Mouse (Mus musculus) kidney, embryonic 14.5 days (tissue): ENCODE measurements around the gene Mroh7. TPM values are rescaled to one million over a fixed set of nuclear protein-coding genes. Genes with fewer than 3 reads are reported as not detected.
A peak's percentile ranks its signal among the peaks of the same experiment; 100 is the strongest.

Experiments
- ATAC-seq: fragments of 200-750 bp; cut with Nextera tagmentation; 2 replicates; pipeline ENCODE4 v1.8.0; 2017; ENCODE audit warnings: moderate number of reproducible peaks, mild to moderate bottlenecking, moderate TSS enrichment, moderate library complexity; ENCODE audit not compliant: low FRiP score, low TSS enrichment
- H3K27ac ChIP-seq: fragments of 300-500 bp; sonication (generic); 2 replicates; pipeline ENCODE4 v1.5.1; 2014; ENCODE audit warnings: low read depth, mild to moderate bottlenecking, low read length, moderate library complexity, mixed read lengths
- H3K27me3 ChIP-seq: fragments of 300-500 bp; sonication (generic); 2 replicates; pipeline ENCODE4 v1.6.1; 2014; ENCODE audit warnings: mild to moderate bottlenecking, low read length; ENCODE audit not compliant: control insufficient read depth, insufficient read depth
- H3K36me3 ChIP-seq: fragments of 300-500 bp; sonication (generic); 2 replicates; pipeline ENCODE4 v1.6.1; 2014; ENCODE audit warnings: low read length, mixed read lengths; ENCODE audit not compliant: control insufficient read depth, insufficient read depth
- H3K4me1 ChIP-seq: fragments of 300-500 bp; sonication (generic); 2 replicates; pipeline ENCODE4 v1.6.1; 2014; ENCODE audit warnings: low read length, mixed read lengths; ENCODE audit not compliant: control insufficient read depth, insufficient read depth
- H3K4me2 ChIP-seq: fragments of 300-500 bp; sonication (generic); replicated peaks from 2 replicates; pipeline ENCODE4 v1.6.1; 2014; ENCODE audit warnings: low read depth, mild to moderate bottlenecking, low read length
- H3K4me3 ChIP-seq: fragments of 300-500 bp; sonication (generic); 2 replicates; pipeline ENCODE4 v1.5.1; 2014; ENCODE audit warnings: mild to moderate bottlenecking, low read length
- H3K9ac ChIP-seq: fragments of 300-500 bp; sonication (generic); 2 replicates; pipeline ENCODE4 v1.6.1; 2014; ENCODE audit warnings: low read depth, mild to moderate bottlenecking, low read length, moderate library complexity
- H3K9me3 ChIP-seq: fragments of 300-500 bp; sonication (generic); 2 replicates; pipeline ENCODE4 v1.6.1; 2016; ENCODE audit warnings: low read length; ENCODE audit not compliant: control insufficient read depth
- WGBS: fragments of 180-500 bp; shearing (Covaris S2); extraction: QIAGEN DNeasy Blood & Tissue Kit; methylation state at CpG from one replicate; pipeline ENCODE4 v1.1.7; 2014; 5-methylcytosine and 5-hydroxymethylcytosine counted together
- polyA plus RNA-seq: library from polyadenylated mRNA; unstranded; fragments of >200 nt; fragmentation: Nextera tagmentation; extraction: Ambion mirVana; gene quantifications from 2 replicates; pipeline ENCODE4 v1.2.1, GENCODE M21; 2014

The Mroh7 gene
- polyA plus RNA-seq, 1 experiment from 2014 or later: 0.47 TPM

DNA sequence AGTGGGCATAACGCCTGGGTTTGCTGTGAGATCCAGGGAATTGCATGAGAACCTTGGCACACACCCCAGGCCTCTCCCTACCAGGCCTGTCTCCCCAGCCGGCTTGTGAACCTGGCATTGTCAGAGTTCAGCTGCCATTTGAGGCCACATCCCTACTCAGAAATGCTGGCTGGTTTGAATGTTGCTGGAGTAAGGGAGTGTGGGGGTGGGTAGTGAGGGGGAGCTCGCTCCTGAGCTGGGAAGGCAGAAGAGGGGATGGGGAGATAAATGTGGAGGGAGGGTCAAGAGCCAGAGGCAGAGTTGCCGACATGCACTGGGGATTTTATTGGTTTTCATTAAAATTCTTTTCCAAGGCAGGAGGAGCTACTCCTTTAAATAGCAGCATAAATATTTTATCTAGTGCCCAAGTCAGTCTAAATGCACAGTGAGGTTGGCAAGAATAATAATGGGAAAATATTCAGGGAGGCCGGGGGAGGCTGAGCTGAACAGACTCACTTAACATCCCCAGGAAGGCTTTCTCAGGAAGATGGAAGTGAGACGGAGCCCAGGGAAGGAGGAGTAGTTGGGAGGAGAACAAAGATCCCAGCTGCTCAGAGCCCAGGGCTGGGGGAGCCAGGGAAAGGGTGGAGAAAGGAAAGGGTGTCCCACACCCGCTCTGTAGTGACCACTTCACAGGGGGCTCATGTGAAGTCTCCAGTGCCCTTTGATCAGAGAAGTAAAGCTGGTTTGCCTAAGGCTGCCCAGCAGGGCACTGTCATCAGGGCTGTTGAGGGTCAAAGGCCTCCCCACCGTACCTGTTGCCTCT is 97.2 kb downstream of the Mroh7 start:
- Histone ChIP-seq H3K4me2 (peak overlapping the region; percentile 10; the same call in 1 of the 2 replicates), H3K27ac (peak overlapping the region; percentile 91), H3K27me3 (no peaks in the 10 kb centered on the region), H3K4me3 (no peak overlapping the region), H3K9me3 (no peaks in the 10 kb centered on the region), H3K4me1 (peaks cover 26% of the 10 kb centered on the region), H3K36me3 (no peaks in the 10 kb centered on the region), H3K9ac (no peak overlapping the region; the same call in 1 of the 2 replicates)
- ATAC-seq: peak; percentile 73
- WGBS: 12% methylated on average over 8 of the region's 8 CpGs

DNA sequence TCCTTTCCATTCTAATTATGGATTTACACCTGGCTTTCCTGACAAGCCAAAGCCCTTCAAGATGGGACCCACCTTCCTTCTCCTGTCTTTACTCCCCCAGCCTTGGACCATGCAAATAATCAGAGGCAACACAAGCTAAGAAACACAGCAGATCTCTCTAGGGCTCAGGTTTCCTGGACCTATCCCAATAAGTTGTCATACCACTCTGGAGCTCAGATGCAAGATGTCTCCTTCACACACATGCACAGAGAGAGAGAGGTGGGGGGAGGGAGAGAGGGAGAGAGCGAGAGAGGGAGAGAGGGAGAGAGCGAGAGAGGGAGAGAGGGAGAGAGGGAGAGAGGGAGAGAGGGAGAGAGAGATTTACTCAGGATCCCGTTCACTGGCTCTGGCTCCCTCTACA is 98.4 kb downstream of the Mroh7 start:
- Histone ChIP-seq H3K4me1 (peaks cover 26% of the 10 kb centered on the region), H3K9ac (no peak overlapping the region), H3K9me3 (no peaks in the 10 kb centered on the region), H3K36me3 (no peaks in the 10 kb centered on the region), H3K27ac (peak overlapping the region; percentile 91; the same call in 1 of the 2 replicates), H3K4me2 (no peak overlapping the region), H3K27me3 (no peaks in the 10 kb centered on the region), H3K4me3 (no peak overlapping the region)
- WGBS: 11% methylated on average over 1 of the region's 3 CpGs
- ATAC-seq: no peak

Other genes with a start within 250 kb of the Mroh7 start
- 2.1 and 4.8 TPM in 2 replicates for gene Bsnd, start 238.6 kb downstream of the Mroh7 start, polyA plus RNA-seq
- gene Dhcr24, start 169.9 kb downstream of the Mroh7 start, polyA plus RNA-seq: 21.4 and 29.5 TPM in 2 replicates
- not detected in 2 replicates for gene Lexm, start 113.7 kb downstream of the Mroh7 start, polyA plus RNA-seq
- gene Ttc22, start 108.5 kb downstream of the Mroh7 start, polyA plus RNA-seq: 4.6 and 5.7 TPM in 2 replicates
- 10.9 and 14.0 TPM in 2 replicates for gene Pars2, start 79.9 kb downstream of the Mroh7 start, polyA plus RNA-seq
- 60.9 and 90.5 TPM in 2 replicates for gene Ttc4, start 52.0 kb downstream of the Mroh7 start, polyA plus RNA-seq
- gene Fam151a, start 3.0 kb upstream of the Mroh7 start, polyA plus RNA-seq: 3.6 and 4.5 TPM in 2 replicates
- 1.4 and 2.2 TPM in 2 replicates for gene Acot11, start 74.1 kb upstream of the Mroh7 start, polyA plus RNA-seq
- gene Ssbp3, start 179.8 kb upstream of the Mroh7 start, polyA plus RNA-seq: 81.5 and 118 TPM in 2 replicates